Mouse (Mus musculus): ENCODE measurements around the gene Neil3.

DNA sequence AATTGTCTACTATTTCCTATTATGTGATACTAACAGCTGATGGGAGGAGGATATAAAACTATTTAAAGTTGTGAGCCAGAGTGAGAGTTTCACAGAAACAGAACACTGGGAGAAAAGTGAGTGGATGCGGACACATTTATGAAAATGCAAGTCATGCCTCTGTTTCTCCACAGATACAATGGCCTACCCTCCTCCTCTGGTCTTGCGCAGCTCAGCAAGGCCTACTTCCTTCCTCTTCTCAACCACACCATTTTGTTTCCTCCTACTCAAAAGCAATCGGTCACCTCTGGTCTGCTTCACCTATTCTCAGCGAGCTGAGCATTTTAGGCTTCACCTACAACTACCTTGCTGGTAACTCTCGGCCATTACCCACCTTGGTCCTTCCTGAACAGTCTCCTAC, 34.0 kb downstream of the Neil3 start:
- TF ChIP-seq GATA1 (IDR thresholded peaks at IDR 0.05; ENCODE audit: borderline replicate concordance, low read length) (no peak), FLI1 (IDR thresholded peaks at IDR 0.05; ENCODE audit: low read length) (no peak)
